Mouse (Mus musculus) kidney, adult 11 months (tissue): ENCODE results near the gene St3gal4.
A peak's percentile ranks its signal among the peaks of the same experiment; 100 is the strongest.

Experiments
- DNase-seq: peaks from one replicate; pipeline ENCODE4 v3.0.0; 2022

Gene St3gal4

GRCm38 (mm10) chr9:35128564-35128963, 9.5 kb upstream of the St3gal4 start:
- DNase-seq: no peak

- DNase-seq: no peak
Measured at GRCm38 (mm10) chr9:35127561-35127960, 8.5 kb upstream of the St3gal4 start.

GRCm38 (mm10) chr9:35127147-35127546, 8.1 kb upstream of the St3gal4 start:
- peak; percentile 64 for DNase-seq

- DNase-seq: no peak
Measured at GRCm38 (mm10) chr9:35124678-35124955, 5.5 kb upstream of the St3gal4 start.

GRCm38 (mm10) chr9:35123804-35124677, 5.0 kb upstream of the St3gal4 start:
- no peak for DNase-seq

GRCm38 (mm10) chr9:35123456-35123803, 4.4 kb upstream of the St3gal4 start:
- no peak for DNase-seq

GRCm38 (mm10) chr9:35122551-35123266, 3.6 kb upstream of the St3gal4 start:
- no peak for DNase-seq

- no peak for DNase-seq
Measured at GRCm38 (mm10) chr9:35118563-35118962, 505 bp downstream of the St3gal4 start.

GRCm38 (mm10) chr9:35117384-35118295, 1.4 kb downstream of the St3gal4 start:
- DNase-seq: peak; percentile 67

- DNase-seq: peak; percentile 67
Measured at GRCm38 (mm10) chr9:35116391-35117381, 2.4 kb downstream of the St3gal4 start.

- no peak for DNase-seq
Measured at GRCm38 (mm10) chr9:35115804-35116203, 3.3 kb downstream of the St3gal4 start.

GRCm38 (mm10) chr9:35115299-35115698, 3.8 kb downstream of the St3gal4 start:
- no peak for DNase-seq

- no peak for DNase-seq
Measured at GRCm38 (mm10) chr9:35114234-35114633, 4.8 kb downstream of the St3gal4 start.

GRCm38 (mm10) chr9:35111941-35112595, 7.0 kb downstream of the St3gal4 start:
- DNase-seq: no peak

- no peak for DNase-seq
Measured at GRCm38 (mm10) chr9:35111446-35111845, 7.6 kb downstream of the St3gal4 start.

- no peak for DNase-seq
Measured at GRCm38 (mm10) chr9:35110567-35110966, 8.5 kb downstream of the St3gal4 start.

- no peak for DNase-seq
Measured at GRCm38 (mm10) chr9:35110051-35110450, 9.0 kb downstream of the St3gal4 start.

- DNase-seq: no peak
Measured at GRCm38 (mm10) chr9:35108916-35109315, 10.2 kb downstream of the St3gal4 start.

- DNase-seq: no peak
Measured at GRCm38 (mm10) chr9:35108066-35108465, 11.0 kb downstream of the St3gal4 start.

- DNase-seq: no peak
Measured at GRCm38 (mm10) chr9:35107396-35107795, 11.7 kb downstream of the St3gal4 start.
